Mouse (Mus musculus): ENCODE measurements around the gene Mrpl51.

The Mrpl51 gene

GRCm38 (mm10) chr6:125232516-125232915 lies 40.9 kb downstream of the Mrpl51 start:
- no peak for DNase-seq (ENCODE audit: low spot score)

GRCm38 (mm10) chr6:125233816-125234519 lies 42.4 kb downstream of the Mrpl51 start:
- DNase-seq (ENCODE audit: low spot score) = no peak

GRCm38 (mm10) chr6:125234520-125234828 lies 42.9 kb downstream of the Mrpl51 start:
- no peak for DNase-seq (ENCODE audit: low spot score)

- DNase-seq (ENCODE audit: low spot score) = peak; percentile 30
Measured at GRCm38 (mm10) chr6:125236341-125236740, 44.7 kb downstream of the Mrpl51 start.

GRCm38 (mm10) chr6:125236782-125237181 lies 45.2 kb downstream of the Mrpl51 start, which contains the start of gene Cd27:
Gene Cd27, minus strand, starts transcription at chr6:125237010.
- no peak for DNase-seq (ENCODE audit: low spot score)

GRCm38 (mm10) chr6:125237421-125237820 lies 45.8 kb downstream of the Mrpl51 start:
- DNase-seq (ENCODE audit: low spot score) = no peak

- DNase-seq (ENCODE audit: low spot score) = no peak
Measured at GRCm38 (mm10) chr6:125238396-125238795, 46.8 kb downstream of the Mrpl51 start.

- DNase-seq (ENCODE audit: low spot score) = no peak
Measured at GRCm38 (mm10) chr6:125239547-125239946, 47.9 kb downstream of the Mrpl51 start.

- no peak for DNase-seq (ENCODE audit: low spot score)
Measured at GRCm38 (mm10) chr6:125240617-125241016, 49.0 kb downstream of the Mrpl51 start.

- DNase-seq (ENCODE audit: low spot score) = no peak
Measured at GRCm38 (mm10) chr6:125241566-125241965, 50.0 kb downstream of the Mrpl51 start.

- peak; percentile 61 for DNase-seq (ENCODE audit: low spot score)
Measured at GRCm38 (mm10) chr6:125244551-125244950, 53.0 kb downstream of the Mrpl51 start.
